15 mouse cellular contexts compared by ENCODE assay signal in the genomic region with DNA sequence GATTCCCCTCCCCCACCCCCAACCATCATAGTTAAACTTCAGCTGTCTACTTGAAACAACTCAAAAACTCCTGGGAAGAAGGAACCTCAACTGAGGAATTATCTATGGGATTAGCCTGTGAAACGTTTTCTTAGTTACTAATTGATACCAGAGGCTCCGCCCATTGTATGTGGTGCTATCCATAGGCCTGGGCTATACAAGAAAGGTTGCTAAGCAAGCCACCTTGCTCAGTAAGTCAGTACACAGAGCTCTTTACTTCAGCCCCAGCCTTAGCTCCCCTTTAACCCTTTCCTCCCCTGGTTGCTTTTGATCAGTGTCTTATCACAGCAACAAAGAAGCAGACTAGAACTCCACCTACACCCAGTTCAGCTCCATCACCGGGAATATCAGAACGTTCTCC.
"Had no signal": no experiment of that assay in that cellular context is flagged by ENCODE, and none has a peak within 500 bp of the region (broad histone marks: within the 10 kb centered on the region; RNA-seq: fewer than 3 reads in every experiment).

No protein-coding gene starts in this region.

- H3K9ac ChIP-seq: limb, embryonic 15.5 days; liver, embryonic 12.5 days; lung, embryonic 14.5 days; midbrain, embryonic 12.5 days; neural tube, embryonic 12.5 days had no signal

- H3K4me3 ChIP-seq: limb, embryonic 15.5 days; liver, embryonic 12.5 days; megakaryocyte, embryonic 14.5 days; midbrain, embryonic 12.5 days; myocyte; neural tube, embryonic 12.5 days had no signal

- H3K27ac ChIP-seq: hindbrain, postnatal 0 days; limb, embryonic 15.5 days; liver, embryonic 12.5 days; macrophage; neural tube, embryonic 12.5 days had no signal

- H3K27me3 ChIP-seq: limb, embryonic 15.5 days; liver, embryonic 12.5 days; neural tube, embryonic 12.5 days had no signal

- H3K4me2 ChIP-seq: limb, embryonic 15.5 days; liver, embryonic 12.5 days; lung, embryonic 14.5 days; midbrain, embryonic 12.5 days; neural tube, embryonic 12.5 days had no signal

- DNase-seq: kidney, adult 2 months; kidney, postnatal 36 days; layer of hippocampus, adult 9-11 months; layer of hippocampus, postnatal 36 days; lung, embryonic 14.5 days; lung, postnatal 14 days; thymus, postnatal 4 days had no signal

- H3K36me3 ChIP-seq: limb, embryonic 15.5 days; liver, embryonic 12.5 days; midbrain, embryonic 12.5 days; neural tube, embryonic 12.5 days had no signal

- ATAC-seq: hindbrain, postnatal 0 days; liver, embryonic 12.5 days had no signal

- H3K4me1 ChIP-seq: limb, embryonic 15.5 days; liver, embryonic 12.5 days; megakaryocyte, embryonic 14.5 days had no signal

- H3K9me3 ChIP-seq: limb, embryonic 15.5 days; liver, embryonic 12.5 days; megakaryocyte, embryonic 14.5 days; midbrain, embryonic 12.5 days; neural tube, embryonic 12.5 days had no signal
